Mouse (Mus musculus) sigmoid colon, adult 10 weeks (tissue): ENCODE measurements around the gene Rif1. TPM values are rescaled to one million over a fixed set of nuclear protein-coding genes. Genes with fewer than 3 reads are reported as not detected.

ENCODE experiments used
- polyA plus RNA-seq: library from polyadenylated mRNA; stranded (reverse); fragments of 350-450 nt; fragmentation: Illumina TruSeq; extraction: RNeasy Lipid Tissue Mini Kit (QIAGEN cat#74804); gene quantifications from one replicate; pipeline ENCODE4 v1.2.3, GENCODE M21; 2014; ENCODE audit warnings: low read depth, low replicate concordance

Rif1 gene
- 57.5 TPM for polyA plus RNA-seq

DNA sequence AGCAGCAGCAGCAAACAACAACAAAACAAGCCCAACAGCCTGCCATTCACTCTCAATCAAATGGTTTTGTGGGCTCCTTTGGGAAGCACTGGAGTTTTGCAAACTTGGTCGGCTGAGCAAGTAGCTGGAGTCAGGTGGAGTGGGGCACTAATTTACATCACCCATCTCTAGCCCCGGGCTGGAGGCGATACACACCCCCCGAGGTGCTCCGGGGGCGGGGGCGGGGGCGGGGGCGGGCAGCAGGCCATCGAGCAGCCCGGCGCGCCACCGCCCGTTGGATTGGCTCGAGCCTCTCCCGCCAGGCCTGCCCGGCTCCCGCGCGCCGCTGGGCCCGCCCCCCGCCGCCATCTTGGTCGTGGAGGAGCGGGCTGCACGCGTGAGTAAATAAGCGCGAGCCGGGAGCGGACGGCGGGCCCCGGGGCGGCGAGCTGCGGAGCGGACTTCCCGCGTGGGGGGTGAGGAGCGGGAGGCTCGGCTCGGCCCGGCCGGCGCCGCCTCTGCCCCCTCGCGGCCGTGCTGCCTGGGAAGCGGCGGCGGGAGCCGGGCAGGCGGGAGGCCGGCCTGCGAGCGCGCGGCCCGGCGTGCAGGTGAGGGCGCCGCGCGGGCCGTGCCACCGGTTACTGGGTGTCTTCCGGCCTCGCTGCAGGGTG, at the start of gene Rif1:
Rif1 (plus strand) TSS at position 342 of the 650 bp plus-strand sequence.

DNA sequence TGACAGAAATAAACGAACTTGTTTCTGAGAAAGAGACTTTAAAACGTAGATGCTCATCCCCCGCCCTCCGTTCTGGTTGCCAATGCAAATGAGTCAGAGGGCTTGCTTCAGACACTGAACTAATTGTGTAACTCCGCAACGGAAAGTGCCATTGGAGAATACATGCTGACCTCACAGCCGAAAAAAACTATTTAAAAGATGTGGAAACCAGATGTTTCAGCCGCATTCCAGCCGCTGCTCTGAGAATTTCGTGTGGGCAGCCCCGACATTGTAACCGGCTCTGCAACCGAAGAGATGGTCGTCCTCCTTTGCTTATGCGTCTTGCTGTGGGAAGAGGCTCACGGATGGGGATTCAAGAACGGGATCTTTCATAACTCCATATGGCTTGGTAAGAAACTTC, 34.8 kb upstream of the Rif1 start, which contains the start of gene Tnfaip6:
Tnfaip6 (plus strand) TSS at position 128 of the 400 bp plus-strand sequence.

Other genes starting within 250 kb of the Rif1 start
- 31.6 TPM for gene Rbm43, start 137.7 kb upstream of the Rif1 start, polyA plus RNA-seq
- 77.9 TPM for gene Nmi, start 99.3 kb upstream of the Rif1 start, polyA plus RNA-seq
- 1.5 TPM for gene Tnfaip6, start 34.8 kb upstream of the Rif1 start, polyA plus RNA-seq